Mouse (Mus musculus) midbrain, embryonic 16.5 days (tissue): ENCODE data around the gene C130050O18Rik. TPM values are rescaled to one million over a fixed set of nuclear protein-coding genes. Genes with fewer than 3 reads are reported as not detected.
A peak's percentile ranks its signal among the peaks of the same experiment; 100 is the strongest.

Experiments used
- ATAC-seq: fragments of 200-750 bp; cut with Nextera tagmentation; 2 replicates; pipeline ENCODE4 v1.8.0; 2017; ENCODE audit warnings: moderate TSS enrichment
- H3K27ac ChIP-seq: fragments of 300-500 bp; sonication (generic); 2 replicates; pipeline ENCODE4 v1.5.1; 2014; ENCODE audit warnings: mild to moderate bottlenecking, low read length, mixed read lengths
- H3K27me3 ChIP-seq: fragments of 300-500 bp; sonication (generic); 2 replicates; pipeline ENCODE4 v1.6.1; 2014; ENCODE audit warnings: low read depth, low read length, mixed read lengths; ENCODE audit not compliant: control insufficient read depth, insufficient read depth
- H3K36me3 ChIP-seq: fragments of 300-500 bp; sonication (generic); 2 replicates; pipeline ENCODE4 v1.6.1; 2014; ENCODE audit warnings: mild to moderate bottlenecking, low read length, moderate library complexity, mixed read lengths; ENCODE audit not compliant: control insufficient read depth, insufficient read depth
- H3K4me1 ChIP-seq: fragments of 300-500 bp; sonication (generic); 2 replicates; pipeline ENCODE4 v1.6.1; 2014; ENCODE audit warnings: mild to moderate bottlenecking, low read length, mixed read lengths; ENCODE audit not compliant: control insufficient read depth, insufficient read depth
- H3K4me2 ChIP-seq: fragments of 300-500 bp; sonication (generic); 2 replicates; pipeline ENCODE4 v1.6.1; 2014; ENCODE audit warnings: mild to moderate bottlenecking, low read length, mixed read lengths
- H3K4me3 ChIP-seq: fragments of 300-500 bp; sonication (generic); 2 replicates; pipeline ENCODE4 v1.5.1; 2014; ENCODE audit warnings: low read depth, mild to moderate bottlenecking, low read length, moderate library complexity, mixed read lengths
- H3K9ac ChIP-seq: fragments of 300-500 bp; sonication (generic); 2 replicates; pipeline ENCODE4 v1.6.1; 2014; ENCODE audit warnings: low read depth, low read length, mixed read lengths
- H3K9me3 ChIP-seq: fragments of 300-500 bp; sonication (generic); replicated peaks from 2 replicates; pipeline ENCODE4 v1.6.1; 2014; ENCODE audit warnings: mild to moderate bottlenecking, low read length, mixed read lengths; ENCODE audit not compliant: control insufficient read depth, poor library complexity, severe bottlenecking
- WGBS: fragments of 180-500 bp; shearing (Covaris S2); extraction: QIAGEN DNeasy Blood & Tissue Kit; methylation state at CpG from one replicate; pipeline ENCODE4 v1.1.7; 2014; 5-methylcytosine and 5-hydroxymethylcytosine counted together
- polyA plus RNA-seq: library from polyadenylated mRNA; unstranded; fragments of >200 nt; fragmentation: Nextera tagmentation; extraction: Ambion mirVana; gene quantifications from 2 replicates; pipeline ENCODE4 v1.2.1, GENCODE M21; 2015

Gene C130050O18Rik
- polyA plus RNA-seq, 1 experiment from 2014 or later, result 0.39 TPM

- Histone ChIP-seq H3K27me3 (no peaks in the 10 kb centered on the region), H3K4me1 (peaks cover 27% of the 10 kb centered on the region), H3K9me3 (no peaks in the 10 kb centered on the region), H3K27ac (no peak overlapping the region), H3K4me2 (no peak overlapping the region), H3K4me3 (no peak overlapping the region), H3K36me3 (no peaks in the 10 kb centered on the region), H3K9ac (no peak overlapping the region)
- WGBS, result 49% methylated on average over 12 of the region's 12 CpGs
- ATAC-seq, result no peak
Measured at GRCm38 (mm10) chr5:139438440-139438839, 33.4 kb downstream of the C130050O18Rik start.

GRCm38 (mm10) chr5:139440451-139440850 lies 35.4 kb downstream of the C130050O18Rik start:
- H3K9ac ChIP-seq, result no peak overlapping the region
- no peak overlapping the region for H3K27ac ChIP-seq
- peaks cover 12% of the 10 kb centered on the region for H3K4me1 ChIP-seq
- H3K36me3 ChIP-seq, result no peaks in the 10 kb centered on the region
- no peak overlapping the region for H3K4me3 ChIP-seq
- H3K27me3 ChIP-seq, result no peaks in the 10 kb centered on the region
- WGBS, result 80% methylated on average over 5 of the region's 5 CpGs
- H3K4me2 ChIP-seq, result no peak overlapping the region
- ATAC-seq, result no peak
- no peaks in the 10 kb centered on the region for H3K9me3 ChIP-seq

- Histone ChIP-seq H3K9me3 (no peaks in the 10 kb centered on the region), H3K4me3 (no peak overlapping the region), H3K9ac (no peak overlapping the region), H3K4me1 (peaks cover 6% of the 10 kb centered on the region; the same call in 1 of the 2 replicates), H3K27me3 (no peaks in the 10 kb centered on the region), H3K36me3 (no peaks in the 10 kb centered on the region), H3K27ac (peak overlapping the region; percentile 52; the same call in 1 of the 2 replicates), H3K4me2 (no peak overlapping the region)
- 92% methylated on average over 11 of the region's 11 CpGs for WGBS
- ATAC-seq, result no peak
Measured at GRCm38 (mm10) chr5:139440926-139441725, 36.0 kb downstream of the C130050O18Rik start.

GRCm38 (mm10) chr5:139441726-139442018 lies 36.6 kb downstream of the C130050O18Rik start:
- Histone ChIP-seq H3K4me3 (no peak overlapping the region), H3K9me3 (no peaks in the 10 kb centered on the region), H3K36me3 (no peaks in the 10 kb centered on the region), H3K4me1 (0 out of 2 replicates have a peak, but pooled peaks cover 5% of the 10 kb centered on the region), H3K9ac (no peak overlapping the region), H3K27me3 (no peaks in the 10 kb centered on the region), H3K4me2 (no peak overlapping the region), H3K27ac (peak overlapping the region; percentile 52; the same call in 1 of the 2 replicates)
- WGBS, result 85% methylated on average over 2 of the region's 2 CpGs
- ATAC-seq, result no peak

GRCm38 (mm10) chr5:139442428-139442827 lies 37.3 kb downstream of the C130050O18Rik start:
- H3K4me2 ChIP-seq, result no peak overlapping the region
- 76% methylated on average over 12 of the region's 12 CpGs for WGBS
- H3K27ac ChIP-seq, result peak overlapping the region; percentile 52
- H3K36me3 ChIP-seq, result no peaks in the 10 kb centered on the region
- no peaks in the 10 kb centered on the region for H3K27me3 ChIP-seq
- H3K4me1 ChIP-seq, result 0 out of 2 replicates have a peak, but pooled peaks cover 5% of the 10 kb centered on the region
- no peak for ATAC-seq
- H3K9me3 ChIP-seq, result no peaks in the 10 kb centered on the region
- no peak overlapping the region for H3K4me3 ChIP-seq
- H3K9ac ChIP-seq, result no peak overlapping the region

GRCm38 (mm10) chr5:139442962-139443361 lies 37.9 kb downstream of the C130050O18Rik start:
- ATAC-seq, result no peak
- Histone ChIP-seq H3K4me3 (no peak overlapping the region), H3K9ac (no peak overlapping the region), H3K4me2 (no peak overlapping the region), H3K4me1 (0 out of 2 replicates have a peak, but pooled peaks cover 5% of the 10 kb centered on the region), H3K27ac (peak overlapping the region; percentile 14; the same call in 1 of the 2 replicates), H3K27me3 (no peaks in the 10 kb centered on the region), H3K9me3 (no peaks in the 10 kb centered on the region), H3K36me3 (no peaks in the 10 kb centered on the region)
- 83% methylated on average over 4 of the region's 4 CpGs for WGBS

- peaks cover 3% of the 10 kb centered on the region; the same call in 1 of the 2 replicates for H3K4me1 ChIP-seq
- WGBS, result 80% methylated on average over 8 of the region's 8 CpGs
- H3K4me3 ChIP-seq, result no peak overlapping the region
- no peaks in the 10 kb centered on the region for H3K9me3 ChIP-seq
- H3K27me3 ChIP-seq, result no peaks in the 10 kb centered on the region
- no peak for ATAC-seq
- H3K9ac ChIP-seq, result no peak overlapping the region
- H3K36me3 ChIP-seq, result no peaks in the 10 kb centered on the region
- H3K27ac ChIP-seq, result no peak overlapping the region
- no peak overlapping the region for H3K4me2 ChIP-seq
Measured at GRCm38 (mm10) chr5:139445258-139445657, 40.2 kb downstream of the C130050O18Rik start.

- no peaks in the 10 kb centered on the region for H3K27me3 ChIP-seq
- no peaks in the 10 kb centered on the region for H3K36me3 ChIP-seq
- no peak overlapping the region for H3K27ac ChIP-seq
- H3K4me1 ChIP-seq, result peaks cover 3% of the 10 kb centered on the region; the same call in 1 of the 2 replicates
- 78% methylated on average over 6 of the region's 6 CpGs for WGBS
- H3K4me2 ChIP-seq, result no peak overlapping the region
- no peaks in the 10 kb centered on the region for H3K9me3 ChIP-seq
- no peak overlapping the region for H3K9ac ChIP-seq
- H3K4me3 ChIP-seq, result no peak overlapping the region
- ATAC-seq, result no peak
Measured at GRCm38 (mm10) chr5:139448025-139448424, 42.9 kb downstream of the C130050O18Rik start.

- Histone ChIP-seq H3K9ac (no peak overlapping the region), H3K9me3 (no peaks in the 10 kb centered on the region), H3K27ac (0 out of 2 replicates have a peak overlapping the region, but pooled peaks have one; percentile 28), H3K36me3 (no peaks in the 10 kb centered on the region), H3K4me3 (no peak overlapping the region), H3K4me1 (peaks cover 3% of the 10 kb centered on the region; the same call in 1 of the 2 replicates), H3K27me3 (no peaks in the 10 kb centered on the region), H3K4me2 (no peak overlapping the region)
- ATAC-seq, result no peak
- WGBS, result 51% methylated on average over 5 of the region's 5 CpGs
Measured at GRCm38 (mm10) chr5:139449161-139449791, 44.2 kb downstream of the C130050O18Rik start.
